Mouse (Mus musculus) kidney, adult 8-10 months (tissue): ENCODE measurements at regions not wholly inside any gene's neighbourhood (a gene's known extent, or its start where the extent isn't known, plus 50 kb on each side); places are given as distances from the start of the nearest gene placed in this dataset.
A peak's percentile ranks its signal among the peaks of the same experiment; 100 is the strongest.

Experiments used
- DNase-seq, 2 experiments: peaks; one replicate each; pipeline ENCODE4 v3.0.0; 2022

DNA sequence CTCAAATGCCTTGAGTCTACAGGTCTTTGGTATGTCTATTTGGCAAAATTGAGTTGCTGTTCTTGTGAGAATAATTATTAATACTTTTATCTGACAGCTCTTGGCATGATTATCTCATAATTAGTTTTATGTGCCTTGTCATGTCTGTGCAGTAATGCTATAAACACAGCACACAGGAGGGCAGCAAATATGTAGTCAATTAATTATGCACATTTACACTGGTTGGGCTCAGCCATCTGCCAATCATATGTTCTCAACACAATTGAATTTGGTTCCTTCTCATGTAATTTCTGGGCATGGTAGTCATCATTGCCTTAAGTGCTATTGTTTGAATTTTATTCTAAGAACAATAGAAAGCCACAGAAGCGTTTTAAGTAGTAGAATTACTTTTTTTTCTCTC, 1650.7 kb upstream of the Tenm2 start:
- no peak for DNase-seq

DNA sequence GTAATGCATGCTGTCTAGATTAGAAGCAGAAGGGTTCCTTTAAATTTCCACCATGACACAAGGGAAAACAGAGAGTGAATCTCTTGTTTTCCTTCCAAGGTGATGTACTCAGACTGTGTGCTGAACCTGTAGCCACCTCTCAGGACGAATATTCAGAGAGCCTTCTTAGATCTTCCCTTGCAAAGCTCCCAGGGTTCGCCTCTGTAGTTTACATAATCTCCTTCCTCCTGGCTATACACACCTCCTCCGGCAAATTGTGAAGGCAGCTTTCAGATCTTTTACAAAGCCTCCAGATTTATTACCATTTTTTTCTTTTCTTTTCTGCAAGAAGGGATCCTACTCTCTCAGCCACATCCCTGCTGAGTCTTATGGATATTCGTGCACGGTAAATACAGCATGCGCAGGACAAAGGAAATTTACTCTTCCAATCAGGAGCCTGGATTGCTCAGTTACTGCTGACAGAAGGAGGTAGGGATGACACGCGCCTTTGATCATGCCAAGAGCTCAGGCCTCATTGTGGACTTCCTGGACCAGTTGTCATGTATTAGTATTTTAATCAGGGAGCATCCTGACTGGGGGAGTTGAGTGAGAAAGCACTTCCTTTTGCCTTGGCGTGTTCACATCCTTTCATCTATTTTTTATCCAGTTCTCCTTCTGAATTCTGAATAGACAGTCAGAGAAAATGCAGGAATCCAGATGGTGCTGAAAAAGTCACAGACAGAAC, 1626.0 kb upstream of the Tenm2 start:
- no peak for DNase-seq

DNA sequence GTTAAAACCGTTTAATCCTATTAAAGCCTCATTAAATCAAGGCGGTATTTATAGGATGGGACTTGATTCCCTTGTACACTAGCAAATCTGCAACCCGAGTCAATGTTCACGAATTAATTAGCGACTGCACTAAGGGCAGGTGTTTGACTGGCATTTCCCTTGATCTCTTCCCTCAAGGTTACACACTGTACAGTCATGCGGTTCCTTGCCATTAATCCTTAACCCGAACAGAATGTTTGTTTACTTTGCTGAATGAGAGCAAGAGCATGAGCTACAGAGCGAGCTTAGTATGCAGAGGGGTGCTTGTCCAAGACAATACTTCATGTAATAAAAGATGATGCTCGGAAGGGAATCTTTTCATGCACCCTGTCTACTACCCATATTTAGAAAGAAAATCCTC, 1620.9 kb upstream of the Tenm2 start:
- peak; percentile 55 to 70 for DNase-seq

GRCm38 (mm10) chr11:38829148-38829547, 1593.4 kb upstream of the Tenm2 start:
- DNase-seq = no peak

GRCm38 (mm10) chr11:38828375-38828774, 1592.6 kb upstream of the Tenm2 start:
- DNase-seq = no peak

DNA sequence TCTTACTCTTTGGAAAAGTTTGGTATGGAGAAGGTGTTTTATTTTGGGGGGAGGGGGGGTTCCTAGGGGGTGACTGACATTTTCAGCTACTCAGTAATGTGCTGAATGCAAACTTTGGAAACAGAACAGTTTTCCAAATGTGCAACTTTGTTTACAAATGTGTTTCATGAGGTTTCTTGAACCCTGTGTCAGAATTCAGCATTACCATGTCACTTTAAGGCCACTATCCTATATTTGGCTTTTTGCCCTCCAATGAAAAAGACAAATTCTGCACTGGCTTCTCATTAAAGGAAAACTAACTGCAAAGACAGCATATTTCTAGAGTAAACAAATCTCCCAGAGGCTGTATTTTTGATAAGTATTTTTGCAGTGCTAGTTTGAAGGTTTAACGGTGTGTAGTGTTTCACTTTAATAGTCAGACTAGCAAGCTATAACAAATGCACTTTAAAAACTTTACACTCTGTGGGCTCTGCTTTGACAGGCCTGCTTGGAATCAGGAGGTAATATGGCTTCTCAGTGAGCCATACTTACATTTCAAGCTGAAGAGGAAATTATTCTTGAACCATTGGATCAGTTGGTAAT, 1589.5 kb upstream of the Tenm2 start:
- DNase-seq = no peak

DNA sequence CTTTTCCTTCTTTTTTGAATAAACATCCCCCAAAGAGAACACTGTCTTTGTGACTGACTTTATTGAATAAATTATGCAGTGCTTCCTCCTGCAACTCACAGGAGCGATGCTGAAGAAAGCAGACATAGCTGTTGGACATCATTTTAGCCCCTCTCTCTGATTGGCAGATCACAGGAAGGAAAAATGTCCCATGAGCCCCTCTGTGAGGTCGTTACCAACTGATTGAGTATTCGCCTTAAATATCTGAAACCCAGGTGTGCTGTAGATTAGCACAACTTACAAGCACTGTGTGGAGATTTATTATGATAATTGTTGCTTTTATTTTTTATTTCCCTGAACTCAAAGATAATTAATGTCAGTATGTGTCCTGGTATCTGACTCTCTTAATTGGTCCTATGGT, 1582.4 kb upstream of the Tenm2 start:
- DNase-seq = no peak

- no peak for DNase-seq
Observed at GRCm38 (mm10) chr11:38783548-38783947, 1547.8 kb upstream of the Tenm2 start.

DNA sequence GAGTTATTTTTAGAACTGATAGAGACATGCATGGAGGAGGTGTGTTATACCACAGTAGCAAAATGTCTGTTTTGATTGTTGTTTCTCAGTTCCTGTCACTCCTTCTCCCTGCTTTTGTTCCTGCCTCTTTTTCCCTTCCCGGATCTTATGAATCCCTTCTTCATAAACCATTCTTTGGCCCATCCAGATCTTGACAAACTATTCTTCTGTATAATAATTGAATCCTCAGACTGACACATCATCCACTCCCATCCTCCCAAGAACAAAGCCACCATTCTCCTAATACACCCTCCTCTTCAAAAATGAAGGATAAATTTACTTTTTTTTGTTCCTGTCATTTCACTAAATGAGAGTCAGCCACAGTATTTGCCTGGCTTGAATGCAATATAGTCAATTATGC, 1543.8 kb upstream of the Tenm2 start:
- DNase-seq = no peak

- DNase-seq = no peak
Observed at GRCm38 (mm10) chr11:38762241-38762640, 1526.5 kb upstream of the Tenm2 start.

- peak in 1 of 2 experiments; percentile 26 for DNase-seq
Observed at GRCm38 (mm10) chr11:38747549-38747948, 1511.8 kb upstream of the Tenm2 start.

DNA sequence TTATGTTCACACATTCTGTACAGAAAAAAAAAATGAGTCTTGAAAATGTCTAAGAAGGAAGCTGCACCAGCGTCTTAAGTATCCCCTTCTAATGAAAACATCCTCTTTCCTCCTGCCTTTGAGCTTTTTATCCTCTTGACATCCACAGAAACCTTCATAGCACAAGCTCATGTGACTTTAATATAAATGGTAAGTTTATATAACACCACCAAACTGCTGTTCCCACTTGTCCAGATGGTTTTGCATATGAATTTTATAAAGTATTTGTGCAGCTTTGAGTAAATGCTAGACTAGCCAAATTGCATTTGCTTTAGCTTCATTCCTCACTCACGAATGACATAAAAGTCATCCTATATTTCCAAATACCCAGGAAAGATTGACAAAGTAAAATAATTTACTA, 1493.3 kb upstream of the Tenm2 start:
- no peak for DNase-seq

- DNase-seq = no peak
Observed at GRCm38 (mm10) chr11:38715697-38716096, 1479.9 kb upstream of the Tenm2 start.

DNA sequence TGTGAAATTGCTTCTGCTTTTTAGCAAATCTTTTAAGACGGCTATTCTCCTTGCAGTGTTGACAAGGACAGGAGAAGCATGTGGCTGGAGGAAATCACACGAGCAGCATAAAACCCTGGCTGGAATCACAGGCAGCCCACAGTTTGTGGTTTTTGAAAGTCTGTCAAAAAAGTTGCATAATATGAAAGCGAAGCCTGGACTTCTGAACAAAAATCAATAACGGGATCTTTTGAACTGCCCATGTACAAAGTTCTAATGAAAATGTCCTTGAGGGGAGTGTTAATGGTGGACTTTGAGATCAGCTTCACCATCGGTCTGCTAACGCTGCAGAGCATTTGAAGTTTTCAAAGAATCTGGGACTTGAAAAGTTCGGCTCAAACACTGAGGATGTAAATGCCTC, 1445.5 kb upstream of the Tenm2 start:
- no peak for DNase-seq

GRCm38 (mm10) chr11:38673367-38674056, 1437.7 kb upstream of the Tenm2 start:
- DNase-seq = no peak
